Mouse (Mus musculus) gastrocnemius, postnatal 4 days (tissue): ENCODE results near the gene Syk. TPM values are rescaled to one million over a fixed set of nuclear protein-coding genes. Genes with fewer than 3 reads are reported as not detected.

ENCODE experiments used
- DNase-seq, 2 experiments: peaks; one replicate each; pipeline ENCODE4 v3.0.0; 2021 to 2022; ENCODE audit warnings: low spot score in 2 of 2, mixed read lengths in 2 of 2
- long read RNA-seq, 2 experiments: library from polyadenylated mRNA; stranded (forward); transcript quantifications; one replicate each; pipeline ENCODE4 v2.0.0; 2021
- total RNA-seq, 2 experiments: library from RNA; stranded (reverse); gene quantifications; 2 replicates each; pipeline ENCODE4 v1.2.3; 2021

The Syk gene
- total RNA-seq = 1 to 10 TPM; 5.6 to 5.9 TPM
- long read RNA-seq, experiment 1, full-length matches to known transcripts = 2 of 6 reads
- long read RNA-seq, experiment 1, partial matches to known transcripts = 0 of 6 reads
- long read RNA-seq, experiment 1, other reads (novel, unspliced or antisense) = 4 of 6 reads
- long read RNA-seq, experiment 2, full-length matches to known transcripts = 9 of 20 reads
- long read RNA-seq, experiment 2, partial matches to known transcripts = 6 of 20 reads
- long read RNA-seq, experiment 2, other reads (novel, unspliced or antisense) = 5 of 20 reads

GRCm38 (mm10) chr13:52582878-52583661 is at the start of gene Syk:
Gene Syk, plus strand, starts transcription at chr13:52583173.
- peak; percentile 32 to 47 for DNase-seq

GRCm38 (mm10) chr13:52533644-52534043 is 49.3 kb upstream of the Syk start:
- DNase-seq = no peak

GRCm38 (mm10) chr13:52535542-52535941 is 47.4 kb upstream of the Syk start:
- peak; percentile 35 to 66 for DNase-seq

GRCm38 (mm10) chr13:52537754-52538587 is 45.0 kb upstream of the Syk start:
- DNase-seq = no peak

GRCm38 (mm10) chr13:52538588-52539116 is 44.3 kb upstream of the Syk start:
- DNase-seq = no peak

- no peak for DNase-seq
Measured at GRCm38 (mm10) chr13:52539461-52539860, 43.5 kb upstream of the Syk start.

- no peak for DNase-seq
Measured at GRCm38 (mm10) chr13:52541385-52542035, 41.5 kb upstream of the Syk start.

- no peak for DNase-seq
Measured at GRCm38 (mm10) chr13:52542036-52542526, 40.9 kb upstream of the Syk start.

- DNase-seq = no peak
Measured at GRCm38 (mm10) chr13:52542636-52543035, 40.3 kb upstream of the Syk start.

GRCm38 (mm10) chr13:52546288-52546687 is 36.7 kb upstream of the Syk start:
- DNase-seq = no peak

- no peak for DNase-seq
Measured at GRCm38 (mm10) chr13:52550690-52551193, 32.2 kb upstream of the Syk start.

- DNase-seq = no peak
Measured at GRCm38 (mm10) chr13:52551275-52551674, 31.7 kb upstream of the Syk start.

- no peak for DNase-seq
Measured at GRCm38 (mm10) chr13:52552822-52553477, 30.0 kb upstream of the Syk start.

- DNase-seq = no peak
Measured at GRCm38 (mm10) chr13:52554722-52555121, 28.3 kb upstream of the Syk start.

- DNase-seq = no peak
Measured at GRCm38 (mm10) chr13:52557421-52557820, 25.6 kb upstream of the Syk start.

- no peak for DNase-seq
Measured at GRCm38 (mm10) chr13:52561367-52562165, 21.4 kb upstream of the Syk start.

GRCm38 (mm10) chr13:52562166-52562571 is 20.8 kb upstream of the Syk start:
- no peak for DNase-seq

GRCm38 (mm10) chr13:52565103-52565739 is 17.8 kb upstream of the Syk start:
- DNase-seq = no peak
